Mouse (Mus musculus) heart, embryonic 14.5 days (tissue): Measurements from ENCODE around the gene Gpr157. TPM values are rescaled to one million over a fixed set of nuclear protein-coding genes. Genes with fewer than 3 reads are reported as not detected.
A peak's percentile ranks its signal among the peaks of the same experiment; 100 is the strongest.

Experiments
- ATAC-seq: fragments of 200-750 bp; cut with Nextera tagmentation; 2 replicates; pipeline ENCODE4 v1.8.0; 2017; ENCODE audit warnings: low read depth, moderate TSS enrichment; ENCODE audit not compliant: insufficient number of reproducible peaks, insufficient read depth, low FRiP score
- H3K27ac ChIP-seq, 2 experiments: fragments of 200-500 bp in 1 of 2; fragments of 300-500 bp in 1 of 2; sonication (generic) in 1 of 2; replicated peaks in 1 of 2; 2 replicates each; pipeline ENCODE4 v1.5.1; 2012 to 2014; ENCODE audit warnings: low read depth in 2 of 2, low read length in 2 of 2, control low read depth in 1 of 2, mild to moderate bottlenecking in 1 of 2, mixed read lengths in 1 of 2; ENCODE audit not compliant: control insufficient read depth in 1 of 2, insufficient read depth in 1 of 2
- H3K27me3 ChIP-seq: fragments of 300-500 bp; sonication (generic); 2 replicates; pipeline ENCODE4 v1.6.1; 2014; ENCODE audit warnings: mild to moderate bottlenecking, low read length, control low read depth; ENCODE audit not compliant: control insufficient read depth, insufficient read depth
- H3K36me3 ChIP-seq: fragments of 300-500 bp; sonication (generic); 2 replicates; pipeline ENCODE4 v1.6.1; 2014; ENCODE audit warnings: mild to moderate bottlenecking, control low read depth, low read length, mixed read lengths; ENCODE audit not compliant: control insufficient read depth, insufficient read depth
- H3K4me1 ChIP-seq, 2 experiments: fragments of 200-500 bp in 1 of 2; fragments of 300-500 bp in 1 of 2; sonication (generic) in 1 of 2; 2 replicates each; pipeline ENCODE4 v1.6.1; 2012 to 2014; ENCODE audit warnings: low read length in 2 of 2, control low read depth in 1 of 2, mixed read lengths in 1 of 2; ENCODE audit not compliant: control insufficient read depth in 2 of 2, insufficient read depth in 2 of 2
- H3K4me2 ChIP-seq: fragments of 300-500 bp; sonication (generic); 2 replicates; pipeline ENCODE4 v1.6.1; 2014; ENCODE audit warnings: mild to moderate bottlenecking, low read length
- H3K4me3 ChIP-seq, 2 experiments: fragments of 200-500 bp in 1 of 2; fragments of 300-500 bp in 1 of 2; sonication (generic) in 1 of 2; 2 replicates each; pipeline ENCODE4 v1.5.1; 2012 to 2014; ENCODE audit warnings: low read length in 2 of 2, mild to moderate bottlenecking in 2 of 2, control low read depth in 1 of 2, low read depth in 1 of 2, moderate library complexity in 1 of 2; ENCODE audit not compliant: control insufficient read depth in 1 of 2, insufficient read depth in 1 of 2
- H3K9ac ChIP-seq: fragments of 300-500 bp; sonication (generic); 2 replicates; pipeline ENCODE4 v1.6.1; 2014; ENCODE audit warnings: mild to moderate bottlenecking, low read length
- H3K9me3 ChIP-seq: fragments of 300-500 bp; sonication (generic); 2 replicates; pipeline ENCODE4 v1.6.1; 2016; ENCODE audit warnings: low read length, control low read depth; ENCODE audit not compliant: control insufficient read depth
- WGBS: fragments of 180-500 bp; shearing (Covaris S2); extraction: QIAGEN DNeasy Blood & Tissue Kit; methylation state at CpG from one replicate; pipeline ENCODE4 v1.1.7; 2014; 5-methylcytosine and 5-hydroxymethylcytosine counted together
- microRNA counts: library from miRNA; unstranded; fragments of <30 nt; microRNA quantifications from one replicate; lab custom pipeline; 2016
- microRNA-seq: library from miRNA; unstranded; fragments of <30 nt; microRNA quantifications from one replicate; pipeline ENCODE4, GENCODE M21; 2016
- polyA plus RNA-seq: library from polyadenylated mRNA; unstranded; fragments of >200 nt; fragmentation: Nextera tagmentation; extraction: Ambion mirVana; gene quantifications from 2 replicates; pipeline ENCODE4 v1.2.1, GENCODE M21; 2014

Gene Gpr157
- polyA plus RNA-seq, 1 experiment from 2014 or later: 2.2 TPM

- 23% methylated on average over 12 of the region's 12 CpGs for WGBS
These were observed 57.1 kb downstream of the Gpr157 start for GRCm38 (mm10) chr4:150144242-150144641.

GRCm38 (mm10) chr4:150146286-150146685 is 59.1 kb downstream of the Gpr157 start:
- Histone ChIP-seq H3K4me3 (no peak overlapping the region), H3K36me3 (no peaks in the 10 kb centered on the region), H3K4me1 (no peaks in the 10 kb centered on the region), H3K27me3 (no peaks in the 10 kb centered on the region), H3K9ac (no peak overlapping the region), H3K4me2 (no peak overlapping the region), H3K9me3 (peaks cover 15% of the 10 kb centered on the region; the same call in 1 of the 2 replicates), H3K27ac (no peak overlapping the region)
- WGBS: 70% methylated on average over 4 of the region's 4 CpGs
- no peak for ATAC-seq

More at GRCm38 (mm10) chr4:150144242-150144641, 57.1 kb downstream of the Gpr157 start:
- no peak overlapping the region for H3K4me2 ChIP-seq
- H3K4me3 ChIP-seq: no peak overlapping the region
- no peak overlapping the region for H3K27ac ChIP-seq
- H3K9me3 ChIP-seq: peaks cover 15% of the 10 kb centered on the region; the same call in 1 of the 2 replicates
- no peaks in the 10 kb centered on the region for H3K27me3 ChIP-seq
- no peak for ATAC-seq
- no peaks in the 10 kb centered on the region for H3K36me3 ChIP-seq
- H3K4me1 ChIP-seq: no peaks in the 10 kb centered on the region
- H3K9ac ChIP-seq: no peak overlapping the region

GRCm38 (mm10) chr4:150151045-150151444 is 63.9 kb downstream of the Gpr157 start:
- ATAC-seq: no peak

GRCm38 (mm10) chr4:150152483-150152882 is 65.3 kb downstream of the Gpr157 start:
- Histone ChIP-seq H3K4me3 (no peak overlapping the region), H3K27ac (no peak overlapping the region), H3K4me1 (no peaks in the 10 kb centered on the region; a peak in 1 of 4 replicates), H3K9me3 (peaks cover 12% of the 10 kb centered on the region; the same call in 1 of the 2 replicates), H3K4me2 (no peak overlapping the region), H3K9ac (no peak overlapping the region), H3K36me3 (no peaks in the 10 kb centered on the region), H3K27me3 (no peaks in the 10 kb centered on the region)
- no peak for ATAC-seq
- WGBS: 38% methylated on average over 8 of the region's 8 CpGs

More at GRCm38 (mm10) chr4:150151045-150151444, 63.9 kb downstream of the Gpr157 start:
- Histone ChIP-seq H3K36me3 (no peaks in the 10 kb centered on the region), H3K9me3 (peaks cover 12% of the 10 kb centered on the region; the same call in 1 of the 2 replicates), H3K27me3 (no peaks in the 10 kb centered on the region), H3K4me1 (no peaks in the 10 kb centered on the region; a peak in 1 of 4 replicates), H3K27ac (no peak overlapping the region), H3K4me3 (no peak overlapping the region), H3K9ac (no peak overlapping the region), H3K4me2 (no peak overlapping the region)
- WGBS: 72% methylated on average over 7 of the region's 7 CpGs

- H3K27ac ChIP-seq: no peak overlapping the region
- H3K9ac ChIP-seq: no peak overlapping the region
- WGBS: 84% methylated on average over 4 of the region's 4 CpGs
- H3K27me3 ChIP-seq: no peaks in the 10 kb centered on the region
- H3K4me3 ChIP-seq: no peak overlapping the region
- ATAC-seq: no peak
- no peaks in the 10 kb centered on the region for H3K36me3 ChIP-seq
- no peaks in the 10 kb centered on the region; a peak in 1 of 4 replicates for H3K4me1 ChIP-seq
- H3K9me3 ChIP-seq: no peaks in the 10 kb centered on the region; the same call in 1 of the 2 replicates
- H3K4me2 ChIP-seq: no peak overlapping the region
These were observed 68.1 kb downstream of the Gpr157 start for GRCm38 (mm10) chr4:150155301-150155700.

MicroRNA genes within 50 kb of the gene (microRNA counts, 519-probe panel; counts per million panel counts)
- microRNA mmu-miR-34a (lab: Ali Mortazavi, UCI): 322 counts per million, percentile 70 among the panel's probes with 10 or more counts

Small RNAs within 50 kb of the gene (microRNA-seq; reads per million reads assigned to microRNA genes)
- 323 reads per million, percentile 67 among the genes with 10 or more reads in this experiment for gene Mir34a

Other genes starting within 250 kb of the Gpr157 start
- gene Spsb1, start 132.3 kb upstream of the Gpr157 start, polyA plus RNA-seq: 6.0 and 6.3 TPM in 2 replicates
- gene H6pd, start 78.3 kb upstream of the Gpr157 start, polyA plus RNA-seq: 8.6 and 8.9 TPM in 2 replicates
- 1.1 and 1.4 TPM in 2 replicates for gene Slc2a5, start 31.9 kb downstream of the Gpr157 start, polyA plus RNA-seq
- not detected in 2 replicates for gene Slc2a7, start 61.6 kb downstream of the Gpr157 start, polyA plus RNA-seq
- gene Car6, start 114.0 kb downstream of the Gpr157 start, polyA plus RNA-seq: not detected in 2 replicates
- 1,771 and 1,859 TPM in 2 replicates for gene Eno1, start 149.4 kb downstream of the Gpr157 start, polyA plus RNA-seq
- 25.9 and 28.5 TPM in 2 replicates for gene Rere, start 194.3 kb downstream of the Gpr157 start, polyA plus RNA-seq